Mouse (Mus musculus) urinary bladder, postnatal 4 days (tissue): ENCODE measurements around the gene Hras.

Experiments
- DNase-seq, 2 experiments: peaks; one replicate each; pipeline ENCODE4 v3.0.0; 2021 to 2022; ENCODE audit warnings: low spot score in 2 of 2

Hras gene

GRCm38 (mm10) chr7:141176173-141176572, 17.6 kb downstream of the Hras start:
- peak; percentile 73 to 85 for DNase-seq

- no peak for DNase-seq
These were observed 18.7 kb downstream of the Hras start for GRCm38 (mm10) chr7:141175068-141175467.

GRCm38 (mm10) chr7:141173323-141173850, 20.4 kb downstream of the Hras start:
- no peak for DNase-seq

GRCm38 (mm10) chr7:141172116-141173006, 21.4 kb downstream of the Hras start, which contains the start of gene Rnh1:
Gene Rnh1 (minus strand): TSS chr7:141172857.
- DNase-seq: peak; percentile 86 to 88

DNA sequence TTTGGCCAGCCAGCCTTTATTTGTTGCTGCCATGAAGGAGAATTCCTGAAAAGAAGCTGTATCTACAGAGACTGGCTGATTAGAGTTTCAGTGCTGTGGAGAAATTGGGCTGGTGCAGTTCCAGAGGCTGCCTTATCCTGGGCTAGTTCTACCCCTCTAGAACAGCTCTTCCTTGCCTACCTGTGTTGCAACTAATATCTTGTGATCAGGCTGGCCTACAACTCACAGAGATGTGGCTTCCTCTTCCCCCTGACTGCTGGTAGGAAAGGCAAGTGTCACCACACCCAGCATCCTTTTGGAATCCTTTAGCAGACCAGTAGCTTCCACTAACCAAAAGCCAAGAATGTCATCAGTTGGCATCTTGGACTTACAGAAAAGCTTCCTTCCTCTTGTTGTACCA, 23.9 kb downstream of the Hras start:
- no peak for DNase-seq

- DNase-seq: no peak
These were observed 24.5 kb downstream of the Hras start for GRCm38 (mm10) chr7:141169300-141169699.

DNA sequence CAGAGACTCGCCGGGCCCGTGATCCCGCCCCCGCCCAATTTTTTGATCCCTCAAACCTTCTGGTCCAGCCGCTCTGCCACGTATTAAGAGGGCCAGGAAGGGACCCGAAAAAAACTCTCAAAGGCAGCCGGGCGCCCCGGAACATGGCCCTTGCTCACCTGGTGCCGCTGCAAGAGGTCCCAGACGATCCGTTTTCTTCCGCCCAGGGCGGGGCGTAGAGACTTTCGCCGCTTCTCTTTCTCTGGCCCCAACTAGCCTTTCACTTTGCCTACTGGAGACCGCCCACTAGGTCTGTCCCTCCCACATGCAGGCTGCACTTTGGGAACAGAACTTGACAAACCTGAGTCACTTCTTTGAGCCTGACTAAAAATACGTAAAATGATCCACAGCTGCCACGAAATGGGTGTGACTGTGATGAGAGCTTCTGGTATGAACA, 25.3 kb downstream of the Hras start:
- DNase-seq: peak; percentile 67 to 71

GRCm38 (mm10) chr7:141167901-141168517, 25.8 kb downstream of the Hras start:
- peak in 1 of 2 experiments; percentile 63 for DNase-seq

DNA sequence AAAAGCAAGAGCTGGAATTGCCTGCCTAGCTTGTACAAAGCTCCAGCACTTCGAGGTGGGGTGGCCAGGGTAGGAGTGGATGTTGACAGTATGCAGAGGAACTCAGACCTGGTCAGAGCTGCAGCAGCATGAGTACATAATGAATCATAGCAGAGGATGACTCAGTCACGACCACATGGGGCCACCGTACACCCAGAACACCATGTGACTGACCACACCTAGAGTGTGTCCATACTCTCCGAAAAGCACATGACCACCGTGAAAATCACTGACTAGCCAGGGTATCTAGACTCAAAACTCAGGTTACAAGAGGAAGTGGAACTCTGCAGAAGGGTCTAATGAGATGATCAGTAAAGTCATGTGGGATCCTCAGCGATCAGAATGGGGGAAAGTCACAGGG, 29.0 kb downstream of the Hras start:
- peak in 1 of 2 experiments; percentile 34 for DNase-seq

DNA sequence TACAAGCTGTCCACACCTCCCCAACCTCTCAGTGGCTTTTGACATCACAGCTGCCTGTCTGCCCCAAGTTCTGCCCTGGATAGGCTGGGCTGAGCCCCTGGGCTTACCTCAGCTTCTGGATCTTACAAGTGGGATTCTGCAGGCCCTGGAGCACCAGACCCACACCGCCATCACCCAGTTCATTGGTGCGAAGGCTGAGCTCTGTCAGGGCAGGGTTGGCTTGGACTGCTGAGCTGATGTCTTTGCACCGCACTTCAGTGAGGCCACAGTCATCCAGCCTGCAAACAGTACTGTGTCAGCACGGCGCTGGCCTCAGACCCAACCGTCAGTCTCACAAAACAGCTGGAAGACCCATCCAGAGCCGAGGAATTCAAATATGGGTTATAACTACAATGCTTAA, 29.4 kb downstream of the Hras start:
- DNase-seq: no peak

- DNase-seq: no peak
These were observed 38.4 kb downstream of the Hras start for GRCm38 (mm10) chr7:141155362-141155761.

- DNase-seq: no peak
These were observed 45.2 kb downstream of the Hras start for GRCm38 (mm10) chr7:141148639-141149038.

- DNase-seq: no peak
These were observed 46.8 kb downstream of the Hras start for GRCm38 (mm10) chr7:141147044-141147443.

- no peak for DNase-seq
These were observed 47.7 kb downstream of the Hras start for GRCm38 (mm10) chr7:141146043-141146595.

DNA sequence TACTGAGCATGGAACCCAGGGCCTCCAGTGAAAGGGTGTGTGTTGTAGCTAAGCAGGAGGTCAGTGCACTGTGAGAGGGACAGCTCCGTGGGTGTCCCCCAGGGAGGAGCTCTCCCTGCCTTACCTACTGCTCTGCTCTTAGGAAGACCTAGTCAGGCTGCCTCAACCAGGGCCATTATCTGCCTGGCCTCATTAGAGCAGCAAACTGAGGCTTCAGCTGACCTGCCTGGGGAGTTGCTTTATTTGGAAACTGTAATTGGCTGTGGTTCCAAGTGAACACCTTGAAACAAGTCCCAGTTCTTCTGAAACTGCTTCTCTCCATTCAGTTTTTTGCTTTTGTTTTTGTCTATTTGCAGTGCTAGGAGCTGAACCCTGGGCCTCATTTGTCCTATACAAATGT, 48.4 kb downstream of the Hras start:
- no peak for DNase-seq

DNA sequence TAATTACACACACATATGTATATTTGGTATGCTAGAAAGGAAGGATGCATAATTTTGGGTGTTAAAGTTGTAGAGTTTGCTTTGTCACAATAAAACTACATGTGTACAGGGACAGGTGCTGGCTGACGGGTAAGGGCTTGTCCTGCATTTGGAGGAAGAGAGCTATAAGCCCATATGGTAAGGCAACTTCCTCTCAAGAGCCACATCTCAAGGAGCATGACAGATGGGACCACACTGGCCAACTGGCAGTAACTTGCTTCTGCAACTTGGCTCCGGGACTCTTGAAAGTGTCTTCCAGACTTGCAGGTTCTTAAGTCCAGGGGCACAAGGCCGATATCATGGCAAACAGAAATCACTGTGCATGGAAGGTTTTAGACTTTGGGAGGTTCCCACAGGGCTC, 49.2 kb downstream of the Hras start:
- no peak for DNase-seq

DNA sequence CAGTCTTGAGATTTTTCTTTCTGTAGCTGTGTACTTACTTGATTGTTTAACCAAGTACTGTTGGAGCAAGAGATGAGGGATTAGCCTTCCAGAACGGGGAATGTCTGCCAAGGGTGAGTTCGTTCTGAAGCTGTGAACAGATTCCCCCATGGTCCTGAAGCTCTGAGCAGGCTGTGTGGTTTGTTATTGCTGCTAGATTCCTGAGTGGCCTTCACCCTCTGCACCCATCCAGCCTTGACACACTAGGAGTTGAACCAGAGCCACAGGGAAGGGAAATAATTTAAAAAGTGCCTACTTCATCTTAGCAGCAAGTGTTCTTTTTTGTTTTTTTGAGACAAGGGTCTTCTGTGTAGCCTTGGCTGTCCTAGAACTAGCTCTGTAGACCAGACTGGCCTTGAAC, 49.9 kb downstream of the Hras start:
- DNase-seq: no peak

DNA sequence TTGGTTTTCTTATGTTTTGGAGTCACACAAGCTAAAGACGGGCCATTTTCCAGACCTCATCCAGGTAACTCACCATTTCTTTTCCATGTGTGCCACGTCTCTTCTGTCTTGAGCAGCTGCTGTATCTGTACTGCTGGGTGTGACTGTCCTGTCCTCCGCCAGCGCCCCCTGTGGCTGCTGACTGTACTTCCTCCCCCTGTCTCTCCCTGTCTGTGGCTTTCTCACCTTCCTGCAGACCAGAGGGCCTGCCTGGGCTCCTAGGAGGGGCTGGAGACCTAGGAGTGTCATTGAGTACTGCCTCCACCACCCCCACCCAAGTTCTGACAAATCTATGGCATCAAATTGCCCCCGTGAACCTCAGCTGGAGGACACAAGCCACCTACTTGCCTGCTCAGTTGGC, 50.7 kb downstream of the Hras start:
- DNase-seq: no peak

DNA sequence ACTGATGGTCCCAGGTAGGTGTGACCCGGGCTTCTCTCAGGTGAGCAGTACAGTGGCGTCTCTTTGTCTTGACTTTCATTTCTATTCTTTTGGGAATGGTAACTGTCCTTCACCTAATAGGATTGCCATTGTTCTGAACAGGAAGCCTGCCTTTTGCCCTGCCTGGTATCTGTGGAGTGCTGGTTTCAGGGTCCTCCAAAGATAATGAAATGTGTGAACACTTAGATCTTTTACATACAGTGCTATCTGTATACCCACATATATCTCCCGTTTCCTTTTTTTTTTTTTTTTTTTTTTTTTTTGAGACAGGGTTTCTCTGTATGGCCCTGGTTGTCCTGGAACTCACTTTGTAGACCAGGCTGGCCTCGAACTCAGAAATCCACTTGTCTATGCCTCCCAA, 52.5 kb downstream of the Hras start:
- DNase-seq: no peak
